8 mouse cellular contexts compared by ENCODE assay signal in genomic region chr3:37418341-37418740, GRCm38 (mm10). TPM values are rescaled to one million over a fixed set of nuclear protein-coding genes. Genes with fewer than 3 reads are reported as not detected.
DNase-seq lines count a peak whose midpoint lies in the region; ATAC-seq and TF ChIP-seq lines count a peak whose summit lies in the region.

No protein-coding gene starts in this region.

- ATAC-seq in forebrain, embryonic 14.5 days: no peak
- no peak for ATAC-seq in liver, embryonic 14.5 days (ENCODE audit: insufficient read depth)

- no peaks in the 10 kb centered on the region for H3K36me3 ChIP-seq in forebrain, embryonic 14.5 days (ENCODE audit: control insufficient read depth, insufficient read depth, low read length)
- H3K36me3 ChIP-seq in liver, embryonic 14.5 days (replicated peaks; ENCODE audit: control insufficient read depth, insufficient read depth, low read depth): no peaks in the 10 kb centered on the region

- no peaks in the 10 kb centered on the region for H3K27me3 ChIP-seq in forebrain, embryonic 14.5 days (replicated peaks; ENCODE audit: control insufficient read depth, insufficient read depth, low read length)
- H3K27me3 ChIP-seq in liver, embryonic 14.5 days (ENCODE audit: control insufficient read depth, insufficient read depth, low read length): no peaks in the 10 kb centered on the region

- peak overlapping the region; percentile 99 for H3K27ac ChIP-seq in gastrocnemius, adult 2 months
- H3K27ac ChIP-seq in forebrain, embryonic 14.5 days (ENCODE audit: low read depth, low read length): peak overlapping the region; percentile 80; the same call in 1 of the 2 replicates
- H3K27ac ChIP-seq in liver, embryonic 14.5 days: no peak overlapping the region

- peak overlapping the region; percentile 84 for H3K4me3 ChIP-seq in gastrocnemius, adult 2 months
- peak overlapping the region; percentile 87 for H3K4me3 ChIP-seq in forebrain, embryonic 14.5 days (ENCODE audit: low read depth, low read length)
- peak overlapping the region in 1 of 2 experiments; percentile 63; a peak in 2 of 4 replicates for H3K4me3 ChIP-seq in liver, embryonic 14.5 days (ENCODE audit: insufficient read depth in 1 of 2, low read depth in 2 of 2, low read length in 2 of 2)

- H3K4me1 ChIP-seq in forebrain, embryonic 14.5 days (ENCODE audit: control insufficient read depth, insufficient read depth, low read length): no peaks in the 10 kb centered on the region; the same call in 1 of the 2 replicates
- H3K4me1 ChIP-seq in liver, embryonic 14.5 days (replicated peaks; ENCODE audit: control insufficient read depth in 2 of 2, insufficient read depth in 2 of 2, low read length in 1 of 2): peaks cover 10 to 11% of the 10 kb centered on the region in 2 experiments

- DNase-seq in gastrocnemius, adult 2 months: no peak
- no peak for DNase-seq in gastrocnemius, adult 8-10 months (ENCODE audit: low spot score in 2 of 2)
- peak; percentile 27 for DNase-seq in 3T3-L1 (ENCODE audit: low read depth, low spot score)
- peak; percentile 9 for DNase-seq in forebrain, embryonic 14.5 days (ENCODE audit: low spot score)
- no peak for DNase-seq in liver, embryonic 14.5 days (ENCODE audit: low read depth in 3 of 3, low spot score in 3 of 3)
- DNase-seq in layer of hippocampus, adult 9-11 months: no peak
- DNase-seq in left cerebral cortex, postnatal 36 days (ENCODE audit: low spot score in 2 of 2): no peak
- DNase-seq in gastrocnemius, postnatal 4 days (ENCODE audit: low spot score in 2 of 2): no peak

- peak overlapping the region; percentile 80 for H3K9ac ChIP-seq in forebrain, embryonic 14.5 days (ENCODE audit: low read length)
- peak overlapping the region; percentile 62; the same call in 1 of the 2 replicates for H3K9ac ChIP-seq in liver, embryonic 14.5 days (replicated peaks)

- intact Hi-C loops in gastrocnemius, adult 2 months (cut with DNase I): loop anchor here (10.0 kb wide), 1 partner anchor 214 kb away; no protein-coding TSS in a partner anchor
- intact Hi-C loops in left cerebral cortex, postnatal 36 days (cut with DNase I): loop anchor here (5.0 kb wide), 1 partner anchor 106 kb away; the partner anchor contains the start of genes Bbs12 and Cetn4

- no peaks in the 10 kb centered on the region for H3K9me3 ChIP-seq in forebrain, embryonic 14.5 days (replicated peaks; ENCODE audit: control insufficient read depth, low read length)
- H3K9me3 ChIP-seq in liver, embryonic 14.5 days (ENCODE audit: control insufficient read depth, low read length): no peaks in the 10 kb centered on the region

- TF ChIP-seq CTCF in gastrocnemius, adult 2 months (IDR thresholded peaks at IDR 0.05): no peak
- no peak for TF ChIP-seq CTCF in liver, embryonic 14.5 days (IDR thresholded peaks at IDR 0.05; ENCODE audit: low read depth)

- no peak for TF ChIP-seq EP300 in liver, embryonic 14.5 days (IDR thresholded peaks at IDR 0.05; ENCODE audit: low read depth)

- H3K4me2 ChIP-seq in forebrain, embryonic 14.5 days (ENCODE audit: low read length): peak overlapping the region; percentile 79
- H3K4me2 ChIP-seq in liver, embryonic 14.5 days (ENCODE audit: low read depth): peak overlapping the region; percentile 85

- WGBS in forebrain, embryonic 14.5 days: 75% methylated on average over 5 of the region's 5 CpGs
- WGBS in liver, embryonic 14.5 days (ENCODE audit: insufficient replicate concordance): 63% methylated on average over 5 of the region's 5 CpGs

RNA-seq across cellular contexts. Expression of gene Spata5, which starts 1.4 kb away (rescaled TPM):
- total RNA-seq in gastrocnemius, adult 2 months (2021): 10 to 100 TPM; 10.3 to 10.8 TPM
- total RNA-seq in gastrocnemius, adult 8-10 months (2022): 10 to 100 TPM; 10.2 to 12.4 (median 11.6) TPM
- 37.0 and 38.5 TPM in 2 replicates for polyA plus RNA-seq in forebrain, embryonic 14.5 days (2014; fragmentation: Nextera tagmentation; extraction: Ambion mirVana)
- polyA plus RNA-seq in liver, embryonic 14.5 days (2012; rRNA removed): 3.2 and 6.0 TPM in 2 replicates
- polyA plus RNA-seq in liver, embryonic 14.5 days (2014; fragmentation: Nextera tagmentation; extraction: Ambion mirVana): 18.2 and 22.2 TPM in 2 replicates
- 10 to 100 TPM; 21.5 to 25.4 TPM for total RNA-seq in left cerebral cortex, postnatal 36 days (2021)
- total RNA-seq in gastrocnemius, postnatal 4 days (2021): 10 to 100 TPM; 25.9 to 27.6 TPM

RNA-seq across cellular contexts. Expression of gene Nudt6, which starts 1.7 kb away (rescaled TPM):
- total RNA-seq in gastrocnemius, adult 2 months (2021): 10 to 100 TPM; 28.1 to 28.2 TPM
- total RNA-seq in gastrocnemius, adult 8-10 months (2022): 10 to 100 TPM; 24.8 to 33.1 (median 31.6) TPM
- 6.3 and 6.6 TPM in 2 replicates for polyA plus RNA-seq in forebrain, embryonic 14.5 days (2014; fragmentation: Nextera tagmentation; extraction: Ambion mirVana)
- 3.6 and 3.9 TPM in 2 replicates for polyA plus RNA-seq in liver, embryonic 14.5 days (2012; rRNA removed)
- 4.8 and 5.2 TPM in 2 replicates for polyA plus RNA-seq in liver, embryonic 14.5 days (2014; fragmentation: Nextera tagmentation; extraction: Ambion mirVana)
- total RNA-seq in left cerebral cortex, postnatal 36 days (2021): 1 to 10 TPM; 6.8 to 8.8 TPM
- total RNA-seq in gastrocnemius, postnatal 4 days (2021): 10 to 100 TPM; 17.3 to 18.5 TPM

Comparison
In these comparisons a context has a peak if more than half of its experiments do, and no peak if none do; other contexts are left out.
1. DNase-seq: peak in 3T3-L1 (single experiment) and forebrain, embryonic 14.5 days (single experiment); none in gastrocnemius, adult 2 months (single experiment), gastrocnemius, adult 8-10 months (0 of 2), liver, embryonic 14.5 days (0 of 3), layer of hippocampus, adult 9-11 months (single experiment), left cerebral cortex, postnatal 36 days (0 of 2) and gastrocnemius, postnatal 4 days (0 of 2).